Mouse (Mus musculus): Measurements from ENCODE around the gene Ubac2. TPM values are rescaled to one million over a fixed set of nuclear protein-coding genes. Genes with fewer than 3 reads are reported as not detected.
"Not testable (repeated sequence)": the region's sequence is repeated elsewhere in the genome, so short reads cannot be mapped to it uniquely, and the experiment has no call there.

The Ubac2 gene
- polyA plus RNA-seq, 1 experiment from 2014 or later = 56.9 TPM

GRCm38 (mm10) chr14:121866574-121866973 is 11.8 kb upstream of the Ubac2 start:
- Histone ChIP-seq H3K4me1 (ENCODE audit: control insufficient read depth, insufficient read depth, low read length) (no peaks in the 10 kb centered on the region), H3K9me3 (replicated peaks; ENCODE audit: control insufficient read depth, low read length) (no peaks in the 10 kb centered on the region), H3K9ac (ENCODE audit: low read length) (no peak overlapping the region), H3K4me3 (ENCODE audit: low read depth, low read length) (no peak overlapping the region), H3K36me3 (ENCODE audit: control insufficient read depth, insufficient read depth, low read length) (no peaks in the 10 kb centered on the region), H3K4me2 (ENCODE audit: low read length) (no peak overlapping the region), H3K27me3 (replicated peaks; ENCODE audit: control insufficient read depth, insufficient read depth, low read length) (no peaks in the 10 kb centered on the region), H3K27ac (ENCODE audit: low read depth, low read length) (no peak overlapping the region)
- WGBS = 77% methylated on average over 3 of the region's 3 CpGs
- DNase-seq (ENCODE audit: low spot score) = no peak
- no peak for ATAC-seq

- Histone ChIP-seq H3K4me3 (ENCODE audit: low read depth, low read length) (no peak overlapping the region), H3K27ac (ENCODE audit: low read depth, low read length) (no peak overlapping the region), H3K4me1 (ENCODE audit: control insufficient read depth, insufficient read depth, low read length) (no peaks in the 10 kb centered on the region), H3K4me2 (ENCODE audit: low read length) (no peak overlapping the region), H3K36me3 (ENCODE audit: control insufficient read depth, insufficient read depth, low read length) (no peaks in the 10 kb centered on the region), H3K27me3 (replicated peaks; ENCODE audit: control insufficient read depth, insufficient read depth, low read length) (no peaks in the 10 kb centered on the region), H3K9ac (ENCODE audit: low read length) (no peak overlapping the region), H3K9me3 (replicated peaks; ENCODE audit: control insufficient read depth, low read length) (no peaks in the 10 kb centered on the region)
- DNase-seq (ENCODE audit: low spot score) (peak; percentile 8), ATAC-seq (no peak)
- WGBS = 56% methylated on average over 1 of the region's 1 CpGs
Measured at GRCm38 (mm10) chr14:121869111-121869510, 9.3 kb upstream of the Ubac2 start.

- H3K9ac ChIP-seq (ENCODE audit: low read length) = no peak overlapping the region
- H3K4me1 ChIP-seq (ENCODE audit: control insufficient read depth, insufficient read depth, low read length) = 0 out of 2 replicates have a peak, but pooled peaks cover 2% of the 10 kb centered on the region
- no peaks in the 10 kb centered on the region for H3K36me3 ChIP-seq (ENCODE audit: control insufficient read depth, insufficient read depth, low read length)
- ATAC-seq = no peak
- no peak for DNase-seq (ENCODE audit: low spot score)
- no peak overlapping the region for H3K4me2 ChIP-seq (ENCODE audit: low read length)
- H3K9me3 ChIP-seq (replicated peaks; ENCODE audit: control insufficient read depth, low read length) = no peaks in the 10 kb centered on the region
- H3K27ac ChIP-seq (ENCODE audit: low read depth, low read length) = no peak overlapping the region
- H3K27me3 ChIP-seq (replicated peaks; ENCODE audit: control insufficient read depth, insufficient read depth, low read length) = no peaks in the 10 kb centered on the region
- WGBS = 86% methylated on average over 1 of the region's 1 CpGs
- H3K4me3 ChIP-seq (ENCODE audit: low read depth, low read length) = no peak overlapping the region
Measured at GRCm38 (mm10) chr14:121872760-121873159, 5.7 kb upstream of the Ubac2 start.

GRCm38 (mm10) chr14:121873172-121873571 is 5.2 kb upstream of the Ubac2 start:
- WGBS = 77% methylated on average over 2 of the region's 2 CpGs
- H3K4me2 ChIP-seq (ENCODE audit: low read length) = no peak overlapping the region

GRCm38 (mm10) chr14:121873646-121874045 is 4.8 kb upstream of the Ubac2 start:
- Histone ChIP-seq H3K27me3 (replicated peaks; ENCODE audit: control insufficient read depth, insufficient read depth, low read length) (no peaks in the 10 kb centered on the region), H3K4me2 (ENCODE audit: low read length) (no peak overlapping the region), H3K9ac (ENCODE audit: low read length) (no peak overlapping the region), H3K4me1 (ENCODE audit: control insufficient read depth, insufficient read depth, low read length) (0 out of 2 replicates have a peak, but pooled peaks cover 3% of the 10 kb centered on the region), H3K4me3 (ENCODE audit: low read depth, low read length) (no peak overlapping the region), H3K36me3 (ENCODE audit: control insufficient read depth, insufficient read depth, low read length) (no peaks in the 10 kb centered on the region), H3K9me3 (replicated peaks; ENCODE audit: control insufficient read depth, low read length) (no peaks in the 10 kb centered on the region), H3K27ac (ENCODE audit: low read depth, low read length) (no peak overlapping the region)
- DNase-seq (ENCODE audit: low spot score) (no peak), ATAC-seq (no peak)
- WGBS = 90% methylated on average over 4 of the region's 4 CpGs

More at GRCm38 (mm10) chr14:121873172-121873571, 5.2 kb upstream of the Ubac2 start:
- Histone ChIP-seq H3K27ac (ENCODE audit: low read depth, low read length) (no peak overlapping the region), H3K9me3 (replicated peaks; ENCODE audit: control insufficient read depth, low read length) (no peaks in the 10 kb centered on the region), H3K4me3 (ENCODE audit: low read depth, low read length) (no peak overlapping the region), H3K27me3 (replicated peaks; ENCODE audit: control insufficient read depth, insufficient read depth, low read length) (no peaks in the 10 kb centered on the region), H3K36me3 (ENCODE audit: control insufficient read depth, insufficient read depth, low read length) (no peaks in the 10 kb centered on the region), H3K9ac (ENCODE audit: low read length) (no peak overlapping the region), H3K4me1 (ENCODE audit: control insufficient read depth, insufficient read depth, low read length) (0 out of 2 replicates have a peak, but pooled peaks cover 3% of the 10 kb centered on the region)
- ATAC-seq (no peak), DNase-seq (ENCODE audit: low spot score) (no peak)

GRCm38 (mm10) chr14:121876190-121876589 is 2.2 kb upstream of the Ubac2 start:
- H3K4me3 ChIP-seq (ENCODE audit: low read depth, low read length); DNase-seq (ENCODE audit: low spot score); H3K27me3 ChIP-seq (replicated peaks; ENCODE audit: control insufficient read depth, insufficient read depth, low read length); H3K9me3 ChIP-seq (replicated peaks; ENCODE audit: control insufficient read depth, low read length); H3K4me2 ChIP-seq (ENCODE audit: low read length); H3K36me3 ChIP-seq (ENCODE audit: control insufficient read depth, insufficient read depth, low read length); ATAC-seq; H3K9ac ChIP-seq (ENCODE audit: low read length); H3K27ac ChIP-seq (ENCODE audit: low read depth, low read length): not testable (repeated sequence)
- peaks cover 10% of the 10 kb centered on the region; the same call in 1 of the 2 replicates for H3K4me1 ChIP-seq (ENCODE audit: control insufficient read depth, insufficient read depth, low read length)
- WGBS = 81% methylated on average over 2 of the region's 2 CpGs

- 93% methylated on average over 2 of the region's 2 CpGs for WGBS
- H3K9ac ChIP-seq (ENCODE audit: low read length) = no peak overlapping the region
- no peaks in the 10 kb centered on the region for H3K9me3 ChIP-seq (replicated peaks; ENCODE audit: control insufficient read depth, low read length)
- H3K4me3 ChIP-seq (ENCODE audit: low read depth, low read length) = no peak overlapping the region
- H3K36me3 ChIP-seq (ENCODE audit: control insufficient read depth, insufficient read depth, low read length) = 0 out of 2 replicates have a peak, but pooled peaks cover 1% of the 10 kb centered on the region
- H3K27ac ChIP-seq (ENCODE audit: low read depth, low read length) = no peak overlapping the region
- H3K4me2 ChIP-seq (ENCODE audit: low read length) = no peak overlapping the region
- peaks cover 10% of the 10 kb centered on the region; the same call in 1 of the 2 replicates for H3K4me1 ChIP-seq (ENCODE audit: control insufficient read depth, insufficient read depth, low read length)
- no peak for ATAC-seq
- H3K27me3 ChIP-seq (replicated peaks; ENCODE audit: control insufficient read depth, insufficient read depth, low read length) = no peaks in the 10 kb centered on the region
- no peak for DNase-seq (ENCODE audit: low spot score)
Measured at GRCm38 (mm10) chr14:121876860-121877259, 1.6 kb upstream of the Ubac2 start.

GRCm38 (mm10) chr14:121877640-121878039 is 780 bp upstream of the Ubac2 start:
- no peak overlapping the region; the same call in 1 of the 2 replicates for H3K27ac ChIP-seq (ENCODE audit: low read depth, low read length)
- peak overlapping the region; percentile 95; the same call in 1 of the 2 replicates for H3K9ac ChIP-seq (ENCODE audit: low read length)
- H3K4me1 ChIP-seq (ENCODE audit: control insufficient read depth, insufficient read depth, low read length) = peaks cover 10% of the 10 kb centered on the region; the same call in 1 of the 2 replicates
- H3K4me2 ChIP-seq (ENCODE audit: low read length) = peak overlapping the region; percentile 94
- no peak for ATAC-seq
- WGBS = 31% methylated on average over 8 of the region's 8 CpGs
- H3K4me3 ChIP-seq (ENCODE audit: low read depth, low read length) = peak overlapping the region; percentile 92
- 0 out of 2 replicates have a peak, but pooled peaks cover 2% of the 10 kb centered on the region for H3K36me3 ChIP-seq (ENCODE audit: control insufficient read depth, insufficient read depth, low read length)
- no peak for DNase-seq (ENCODE audit: low spot score)
- no peaks in the 10 kb centered on the region for H3K27me3 ChIP-seq (replicated peaks; ENCODE audit: control insufficient read depth, insufficient read depth, low read length)
- no peaks in the 10 kb centered on the region for H3K9me3 ChIP-seq (replicated peaks; ENCODE audit: control insufficient read depth, low read length)

GRCm38 (mm10) chr14:121878859-121879206 is 413 bp downstream of the Ubac2 start:
- no peak for ATAC-seq
- H3K4me3 ChIP-seq (ENCODE audit: low read depth, low read length) = peak overlapping the region; percentile 92
- DNase-seq (ENCODE audit: low spot score) = no peak
- peak overlapping the region; percentile 89; the same call in 1 of the 2 replicates for H3K27ac ChIP-seq (ENCODE audit: low read depth, low read length)
- H3K9ac ChIP-seq (ENCODE audit: low read length) = peak overlapping the region; percentile 95
- peak overlapping the region; percentile 94 for H3K4me2 ChIP-seq (ENCODE audit: low read length)
- 0 out of 2 replicates have a peak, but pooled peaks cover 2% of the 10 kb centered on the region for H3K36me3 ChIP-seq (ENCODE audit: control insufficient read depth, insufficient read depth, low read length)
- under 1% methylated on average over 27 of the region's 27 CpGs for WGBS
- peaks cover 10% of the 10 kb centered on the region; the same call in 1 of the 2 replicates for H3K4me1 ChIP-seq (ENCODE audit: control insufficient read depth, insufficient read depth, low read length)
- no peaks in the 10 kb centered on the region for H3K27me3 ChIP-seq (replicated peaks; ENCODE audit: control insufficient read depth, insufficient read depth, low read length)
- no peaks in the 10 kb centered on the region for H3K9me3 ChIP-seq (replicated peaks; ENCODE audit: control insufficient read depth, low read length)

Data from forebrain, embryonic 14.5 days (tissue).